Mouse (Mus musculus) adrenal gland, postnatal 4 days (tissue): ENCODE measurements around the gene H3f3b. TPM values are rescaled to one million over a fixed set of nuclear protein-coding genes. Genes with fewer than 3 reads are reported as not detected.
"Not testable (repeated sequence)": the region's sequence is repeated elsewhere in the genome, so short reads cannot be mapped to it uniquely, and the experiment has no call there.

ENCODE experiments used
- DNase-seq, 2 experiments: peaks; one replicate each; pipeline ENCODE4 v3.0.0; 2021 to 2022; ENCODE audit warnings: low spot score in 2 of 2, mixed read lengths in 2 of 2
- total RNA-seq, 2 experiments: library from RNA; stranded (reverse); gene quantifications; 2 replicates each; pipeline ENCODE4 v1.2.3; 2021

Gene H3f3b
- total RNA-seq, 2 experiments from 2014 or later = 751 to 846 TPM

DNA sequence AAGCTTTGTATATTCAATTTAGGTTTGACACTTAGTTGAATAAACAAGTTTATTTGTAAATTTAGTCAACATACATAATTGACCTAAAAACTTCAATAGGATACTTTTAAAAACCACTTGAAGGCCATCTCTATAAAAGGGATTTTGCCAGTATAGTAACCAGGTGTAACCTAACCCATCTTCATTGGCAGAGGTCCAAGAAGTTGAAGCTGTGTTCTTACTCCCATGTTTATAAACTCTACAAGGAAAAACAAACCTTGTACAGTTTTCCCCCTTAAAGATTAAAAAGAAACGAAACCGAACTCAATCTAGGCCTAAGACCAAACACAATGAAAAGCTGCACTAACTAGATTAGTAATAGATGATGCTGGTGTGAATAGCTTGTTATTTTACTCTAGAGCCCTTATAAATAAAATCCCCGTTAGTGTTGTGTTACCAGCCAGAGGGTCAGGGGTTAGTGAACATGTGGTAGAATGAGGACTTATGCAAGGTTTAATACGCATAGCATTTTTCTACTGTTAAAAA lies 5.4 kb downstream of the H3f3b start:
- no peak for DNase-seq

DNA sequence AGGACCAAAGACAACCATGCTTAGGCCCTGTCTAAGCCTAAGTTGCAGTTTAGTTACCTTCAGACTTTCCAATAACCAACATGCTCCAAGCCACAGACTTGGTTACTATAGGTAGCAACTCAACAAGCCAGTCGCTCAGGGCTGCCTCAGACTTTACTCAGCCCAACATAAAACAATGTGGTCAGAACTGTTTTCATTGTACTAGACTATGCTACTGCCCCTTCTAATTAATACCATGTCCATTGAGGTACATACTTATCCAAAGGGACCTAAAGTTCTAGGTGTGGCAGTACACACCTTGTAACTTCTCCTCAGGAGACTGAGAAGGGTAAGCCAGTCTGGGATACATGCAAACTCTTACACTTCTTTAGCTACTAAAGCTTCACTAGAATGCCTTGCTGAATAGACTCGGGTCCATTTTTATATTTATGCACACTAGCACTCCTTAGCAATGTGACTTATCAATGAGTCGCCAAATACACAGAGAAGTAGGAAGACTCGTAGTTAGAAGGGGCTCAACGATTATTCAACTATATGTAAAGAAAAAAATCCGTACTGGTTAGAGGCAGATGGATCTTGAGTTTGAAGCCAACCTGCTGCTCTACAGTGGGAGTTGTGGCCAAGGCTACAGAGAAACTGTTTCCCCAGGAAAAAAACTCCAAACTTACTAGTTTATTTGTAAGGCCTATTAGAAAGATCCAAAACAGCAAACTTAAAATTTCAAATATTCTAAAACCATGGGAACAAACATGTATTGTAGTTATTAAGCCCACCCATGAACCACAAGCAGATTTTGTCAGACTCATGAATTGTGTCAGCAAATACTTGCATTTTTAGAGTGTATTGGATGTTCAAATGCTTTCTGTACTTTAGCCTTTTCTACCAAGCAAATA lies 6.2 kb downstream of the H3f3b start:
- no peak for DNase-seq

- no peak for DNase-seq
Observed at GRCm38 (mm10) chr11:116020519-116020922, 7.2 kb downstream of the H3f3b start.

GRCm38 (mm10) chr11:116019976-116020411 lies 7.8 kb downstream of the H3f3b start:
- no peak for DNase-seq

GRCm38 (mm10) chr11:116019360-116019791 lies 8.4 kb downstream of the H3f3b start:
- no peak for DNase-seq

DNA sequence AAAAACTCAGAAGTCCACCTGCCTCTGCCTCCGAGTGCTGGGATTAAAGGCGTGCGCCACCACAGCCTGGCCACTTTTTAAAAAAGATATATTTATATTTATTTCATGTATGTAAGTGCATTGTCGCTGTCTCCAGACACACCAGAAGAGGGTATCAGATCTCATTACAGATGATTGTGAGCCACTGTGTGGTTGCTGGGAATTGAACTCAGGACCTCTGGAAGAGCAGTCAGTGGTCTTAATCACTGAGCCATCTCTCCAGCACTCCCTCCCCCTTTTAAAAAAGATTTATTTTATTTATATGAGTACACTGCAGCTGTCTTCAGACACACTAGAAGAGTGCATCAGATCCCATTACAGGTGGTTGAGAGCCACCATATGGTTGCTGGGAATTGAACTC lies 8.9 kb downstream of the H3f3b start:
- not testable (repeated sequence) for DNase-seq

DNA sequence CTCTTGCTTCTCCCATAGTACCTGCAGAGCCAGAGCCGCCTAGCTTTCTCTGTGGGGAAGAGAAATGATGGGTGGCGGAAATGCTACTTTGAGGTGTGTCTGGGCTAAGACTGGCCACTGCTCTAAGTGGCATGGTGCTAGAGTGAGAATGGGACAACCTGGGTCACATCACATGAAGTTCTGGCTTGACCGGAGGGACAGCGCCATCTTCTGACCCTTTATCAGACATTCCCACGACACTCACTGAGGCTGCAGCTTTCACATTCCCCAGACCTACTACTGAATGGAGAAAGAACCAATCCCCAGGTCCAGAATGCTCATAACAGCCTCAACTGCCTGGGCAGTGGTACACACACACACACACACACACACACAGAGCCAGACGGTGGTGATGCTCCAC lies 9.7 kb downstream of the H3f3b start:
- no peak for DNase-seq

GRCm38 (mm10) chr11:116014821-116015220 lies 12.9 kb downstream of the H3f3b start:
- no peak for DNase-seq

- DNase-seq = peak; percentile 67
Observed at GRCm38 (mm10) chr11:116012262-116012947, 15.4 kb downstream of the H3f3b start, which contains the start of gene Galk1. Gene Galk1 (minus strand): TSS chr11:116012719.

- DNase-seq = no peak
Observed at GRCm38 (mm10) chr11:116011529-116012261, 16.1 kb downstream of the H3f3b start.

- DNase-seq = no peak
Observed at GRCm38 (mm10) chr11:116010948-116011347, 16.8 kb downstream of the H3f3b start.

- no peak for DNase-seq
Observed at GRCm38 (mm10) chr11:116010146-116010545, 17.6 kb downstream of the H3f3b start.

GRCm38 (mm10) chr11:116009661-116010060 lies 18.1 kb downstream of the H3f3b start:
- no peak for DNase-seq

DNA sequence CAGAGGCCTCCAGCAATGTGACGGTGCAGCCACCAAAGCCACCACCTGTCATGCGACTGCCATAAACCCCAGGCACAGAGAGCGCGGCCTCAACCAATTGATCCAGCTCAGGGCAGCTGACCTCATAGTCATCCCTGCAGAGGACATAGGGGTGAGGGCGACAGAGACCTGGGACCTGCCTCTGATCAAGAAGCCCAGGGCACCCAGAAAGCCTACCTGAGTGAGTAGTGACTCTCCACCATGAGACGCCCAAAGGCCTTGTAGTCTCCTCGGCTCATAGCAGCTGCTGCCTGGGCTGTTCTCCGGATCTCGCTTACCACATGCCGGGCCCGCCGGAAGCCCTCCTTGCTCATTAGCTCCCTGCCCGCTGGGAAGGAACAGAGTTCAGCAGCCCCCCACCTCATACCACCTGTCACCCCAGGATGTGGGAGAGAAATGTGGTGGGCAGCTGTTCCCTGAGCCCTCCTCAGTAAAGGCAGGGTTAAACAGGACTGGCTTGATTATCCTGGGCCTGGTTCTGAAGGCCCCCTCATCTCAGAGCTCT lies 18.9 kb downstream of the H3f3b start:
- no peak for DNase-seq

GRCm38 (mm10) chr11:116008411-116008810 lies 19.4 kb downstream of the H3f3b start:
- no peak for DNase-seq

DNA sequence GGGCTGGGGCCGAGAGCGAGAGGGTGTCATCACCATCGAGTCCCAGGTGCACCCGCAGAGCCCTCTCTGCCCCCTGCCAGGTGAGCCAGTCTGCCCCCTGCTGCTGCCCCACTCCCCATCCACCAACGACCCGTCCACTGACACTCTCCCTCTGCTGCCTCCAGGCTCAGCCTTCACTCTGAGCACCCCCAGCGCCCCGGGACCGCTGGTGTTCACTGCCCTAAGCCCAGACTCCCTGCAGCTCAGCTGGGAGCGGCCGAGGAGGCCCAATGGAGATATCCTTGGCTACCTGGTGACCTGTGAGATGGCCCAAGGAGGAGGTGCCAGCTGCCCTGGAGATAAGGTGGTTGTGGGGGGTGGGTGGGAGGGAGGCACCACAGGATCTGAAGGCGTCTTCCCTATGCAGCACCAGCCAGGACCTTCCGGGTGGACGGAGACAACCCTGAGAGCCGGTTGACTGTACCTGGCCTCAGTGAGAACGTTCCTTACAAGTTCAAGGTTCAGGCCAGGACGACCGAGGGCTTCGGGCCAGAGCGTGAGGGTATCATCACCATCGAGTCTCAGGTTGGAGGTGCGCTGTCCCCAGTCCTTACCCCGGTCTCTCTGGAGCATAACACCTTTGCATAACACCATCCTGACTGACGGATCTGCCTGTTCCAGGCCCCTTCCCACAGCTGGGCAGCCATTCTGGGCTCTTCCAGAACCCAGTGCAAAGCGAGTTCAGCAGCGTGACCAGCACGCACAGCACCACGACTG lies 20.5 kb downstream of the H3f3b start:
- DNase-seq = no peak

GRCm38 (mm10) chr11:116005701-116006419 lies 21.9 kb downstream of the H3f3b start:
- no peak for DNase-seq

DNA sequence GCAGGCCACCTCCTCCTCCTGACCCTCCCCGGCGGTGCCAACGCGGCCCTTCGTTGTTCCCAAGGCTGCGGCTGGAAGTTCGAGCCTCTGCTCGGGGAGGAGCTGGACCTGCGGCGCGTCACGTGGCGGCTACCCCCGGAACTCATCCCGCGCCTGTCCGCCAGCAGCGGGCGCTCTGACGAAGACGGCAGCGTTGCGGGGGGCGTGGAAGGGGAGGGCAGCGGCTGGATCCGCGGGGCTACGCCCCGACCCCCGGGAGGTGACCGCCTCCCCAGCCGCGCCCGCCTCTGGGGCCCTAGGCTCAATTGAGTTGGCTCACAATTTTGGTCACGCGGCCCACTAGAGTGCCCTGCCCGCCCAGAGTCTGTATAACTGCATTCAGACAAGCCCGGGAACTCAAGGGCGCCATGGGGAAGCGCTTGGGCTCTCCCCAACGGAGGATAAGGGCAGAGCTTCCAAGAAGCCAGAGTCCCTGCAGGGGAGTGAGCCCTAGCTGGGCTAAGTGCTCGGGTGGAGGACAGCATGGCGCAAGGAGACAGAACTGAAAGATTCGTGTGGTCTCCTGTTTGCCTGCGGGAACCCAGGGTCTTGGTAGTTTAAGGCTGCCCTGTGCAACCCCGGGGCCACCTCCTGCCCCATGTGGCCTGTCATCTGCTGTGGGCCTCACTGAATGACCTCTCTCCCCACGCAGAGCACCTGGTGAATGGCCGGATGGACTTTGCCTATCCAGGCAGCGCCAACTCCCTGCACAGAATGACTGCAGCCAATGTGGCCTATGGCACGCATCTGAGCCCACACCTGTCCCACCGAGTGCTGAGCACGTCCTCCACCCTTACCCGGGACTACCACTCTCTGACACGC lies 22.7 kb downstream of the H3f3b start:
- DNase-seq = peak; percentile 59 to 70
